Mouse (Mus musculus) limb, embryonic 11.5 days (tissue): ENCODE measurements around the gene Zfp61. TPM values are rescaled to one million over a fixed set of nuclear protein-coding genes. Genes with fewer than 3 reads are reported as not detected.

ENCODE experiments used
- ATAC-seq: fragments of 200-750 bp; cut with Nextera tagmentation; 2 replicates; pipeline ENCODE4 v1.8.0; 2017; ENCODE audit warnings: low read depth; ENCODE audit not compliant: insufficient number of reproducible peaks, low FRiP score, low TSS enrichment
- DNase-seq: peaks from one replicate; pipeline ENCODE4 v3.0.0-alpha.2; 2015; ENCODE audit warnings: low spot score
- H3K27ac ChIP-seq: fragments of 300-500 bp; sonication (generic); replicated peaks from 2 replicates; pipeline ENCODE4 v1.5.1; 2014; ENCODE audit warnings: low read depth, mild to moderate bottlenecking, low read length
- H3K27me3 ChIP-seq: fragments of 300-500 bp; sonication (generic); 2 replicates; pipeline ENCODE4 v1.6.1; 2014; ENCODE audit warnings: mild to moderate bottlenecking, low read length, mixed read lengths; ENCODE audit not compliant: control insufficient read depth, insufficient read depth
- H3K36me3 ChIP-seq: fragments of 300-500 bp; sonication (generic); 2 replicates; pipeline ENCODE4 v1.6.1; 2014; ENCODE audit warnings: mild to moderate bottlenecking, low read length, moderate library complexity, mixed read lengths; ENCODE audit not compliant: control insufficient read depth, insufficient read depth
- H3K4me1 ChIP-seq: fragments of 300-500 bp; sonication (generic); 2 replicates; pipeline ENCODE4 v1.6.1; 2014; ENCODE audit warnings: low read length, mixed read lengths; ENCODE audit not compliant: control insufficient read depth, insufficient read depth
- H3K4me2 ChIP-seq: fragments of 300-500 bp; sonication (generic); 2 replicates; pipeline ENCODE4 v1.6.1; 2014; ENCODE audit warnings: low read depth, mild to moderate bottlenecking, moderate library complexity; ENCODE audit not compliant: severe bottlenecking
- H3K4me3 ChIP-seq: fragments of 300-500 bp; sonication (generic); 2 replicates; pipeline ENCODE4 v1.5.1; 2014; ENCODE audit warnings: low read depth, low read length
- H3K9ac ChIP-seq: fragments of 300-500 bp; sonication (generic); 2 replicates; pipeline ENCODE4 v1.6.1; 2014; ENCODE audit warnings: mild to moderate bottlenecking, low read length
- H3K9me3 ChIP-seq: fragments of 300-500 bp; sonication (generic); 2 replicates; pipeline ENCODE4 v1.6.1; 2016; ENCODE audit warnings: low read length; ENCODE audit not compliant: control insufficient read depth
- WGBS: fragments of 180-500 bp; shearing (Covaris S2); extraction: QIAGEN DNeasy Blood & Tissue Kit; methylation state at CpG from one replicate; pipeline ENCODE4 v1.1.7; 2014; 5-methylcytosine and 5-hydroxymethylcytosine counted together
- polyA plus RNA-seq: library from polyadenylated mRNA; unstranded; fragments of >200 nt; fragmentation: Nextera tagmentation; extraction: Ambion mirVana; gene quantifications from 2 replicates; pipeline ENCODE4 v1.2.1, GENCODE M21; 2014

The Zfp61 gene
- polyA plus RNA-seq, 1 experiment from 2014 or later, result 51.2 TPM

DNA sequence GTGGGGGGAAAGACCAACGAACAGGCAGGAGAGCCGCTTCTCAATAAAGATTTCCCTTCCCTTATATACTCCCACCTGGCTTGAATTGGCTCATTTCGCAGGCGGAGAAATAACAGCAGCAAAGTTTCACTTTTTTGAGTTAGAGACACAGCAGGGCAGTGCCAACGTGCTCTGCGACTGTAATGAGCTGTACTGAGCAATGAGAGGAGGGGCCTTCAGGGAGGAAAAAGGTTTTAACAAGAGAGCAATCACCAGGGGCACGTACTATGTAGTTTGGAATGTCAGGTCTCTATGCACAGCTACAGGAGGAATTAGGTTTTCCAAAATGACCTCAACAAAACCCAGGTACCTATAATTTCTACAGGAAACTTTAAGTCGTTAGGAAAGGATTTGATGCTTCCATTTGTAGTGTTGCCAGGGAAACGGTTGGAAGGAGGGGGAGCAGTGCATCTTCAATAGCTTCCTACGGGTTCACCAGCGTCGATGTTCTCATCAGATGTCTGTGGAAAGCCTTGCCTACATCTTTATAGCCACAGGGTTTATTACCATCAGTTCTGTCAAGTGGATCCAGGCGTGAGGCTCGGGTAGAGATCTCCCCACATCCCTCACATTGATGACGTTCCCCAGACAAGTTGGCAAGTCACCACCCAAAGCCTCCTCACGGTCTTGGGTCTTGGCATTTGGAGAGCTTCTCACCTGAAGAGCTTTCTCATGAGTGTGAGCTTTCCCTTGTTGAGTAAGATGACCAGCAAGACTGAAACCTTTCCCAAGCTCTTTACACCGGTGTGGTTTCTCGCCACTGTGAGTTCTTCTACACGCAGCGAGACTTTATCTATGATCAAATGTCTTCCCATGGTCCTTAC lies 25.5 kb upstream of the Zfp61 start:
- Histone ChIP-seq H3K36me3 (no peaks in the 10 kb centered on the region), H3K27me3 (no peaks in the 10 kb centered on the region), H3K4me1 (no peaks in the 10 kb centered on the region), H3K9ac (peak overlapping the region; percentile 27; the same call in 1 of the 2 replicates), H3K27ac (no peak overlapping the region), H3K4me2 (peak overlapping the region; percentile 56), H3K4me3 (peak overlapping the region; percentile 26), H3K9me3 (no peaks in the 10 kb centered on the region)
- no peak for ATAC-seq
- WGBS, result 49% methylated on average over 20 of the region's 20 CpGs
- peak; percentile 27 for DNase-seq

DNA sequence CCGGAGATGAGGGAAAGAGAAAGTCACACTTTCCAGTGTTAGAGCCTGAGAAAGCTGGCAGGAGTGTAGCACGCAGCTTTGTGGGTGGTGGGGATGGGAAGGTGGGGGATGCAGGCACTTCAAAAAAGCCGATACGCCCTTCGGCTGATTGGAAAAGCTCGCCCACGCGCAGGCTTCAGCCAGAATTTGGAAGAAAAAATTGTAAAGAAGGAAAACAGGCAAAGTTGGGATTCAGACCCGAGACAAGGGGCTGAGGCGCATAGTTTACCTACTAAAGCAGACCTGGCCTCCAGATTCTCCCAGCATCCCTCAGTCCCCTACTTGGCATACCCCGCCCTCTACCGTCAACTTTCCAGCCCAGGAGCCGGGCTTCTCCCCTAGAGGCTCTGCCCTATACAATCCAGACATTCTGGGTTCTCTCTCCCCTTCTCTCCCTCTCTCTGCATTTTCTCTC lies 24.7 kb upstream of the Zfp61 start:
- Histone ChIP-seq H3K36me3 (no peaks in the 10 kb centered on the region), H3K27me3 (no peaks in the 10 kb centered on the region), H3K4me2 (peak overlapping the region; percentile 56), H3K4me3 (peak overlapping the region; percentile 26), H3K9me3 (no peaks in the 10 kb centered on the region), H3K27ac (no peak overlapping the region), H3K9ac (peak overlapping the region; percentile 27; the same call in 1 of the 2 replicates), H3K4me1 (no peaks in the 10 kb centered on the region)
- peak; percentile 65 for DNase-seq
- WGBS, result 9% methylated on average over 13 of the region's 13 CpGs
- peak; percentile 75; the same call in 1 of the 2 replicates for ATAC-seq

DNA sequence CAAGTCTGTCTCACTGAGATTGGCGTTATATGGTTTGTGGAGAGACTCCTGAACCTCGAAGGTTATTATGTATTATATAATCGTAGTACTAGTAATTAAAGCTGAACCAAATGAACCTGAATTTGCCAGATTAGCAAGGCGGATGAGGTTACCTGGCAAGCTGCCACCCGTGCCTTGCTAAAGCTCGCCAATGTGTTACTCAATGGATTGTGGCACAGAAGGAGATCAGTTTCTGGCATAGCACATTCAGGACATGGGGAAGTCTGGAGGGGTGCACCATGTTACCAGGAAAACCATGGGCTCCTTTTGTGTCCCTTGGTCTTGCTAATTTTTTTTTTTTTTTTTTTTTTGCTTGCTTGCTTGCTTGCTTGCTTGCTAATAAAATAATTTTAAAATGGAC lies 24.2 kb upstream of the Zfp61 start:
- H3K27me3 ChIP-seq, result no peaks in the 10 kb centered on the region
- DNase-seq, result no peak
- no peaks in the 10 kb centered on the region for H3K4me1 ChIP-seq
- WGBS, result 94% methylated on average over 6 of the region's 6 CpGs
- no peaks in the 10 kb centered on the region for H3K9me3 ChIP-seq
- H3K4me2 ChIP-seq, result peak overlapping the region; percentile 56
- no peaks in the 10 kb centered on the region for H3K36me3 ChIP-seq
- no peak overlapping the region for H3K4me3 ChIP-seq
- no peak overlapping the region for H3K9ac ChIP-seq
- no peak overlapping the region for H3K27ac ChIP-seq
- no peak for ATAC-seq

DNA sequence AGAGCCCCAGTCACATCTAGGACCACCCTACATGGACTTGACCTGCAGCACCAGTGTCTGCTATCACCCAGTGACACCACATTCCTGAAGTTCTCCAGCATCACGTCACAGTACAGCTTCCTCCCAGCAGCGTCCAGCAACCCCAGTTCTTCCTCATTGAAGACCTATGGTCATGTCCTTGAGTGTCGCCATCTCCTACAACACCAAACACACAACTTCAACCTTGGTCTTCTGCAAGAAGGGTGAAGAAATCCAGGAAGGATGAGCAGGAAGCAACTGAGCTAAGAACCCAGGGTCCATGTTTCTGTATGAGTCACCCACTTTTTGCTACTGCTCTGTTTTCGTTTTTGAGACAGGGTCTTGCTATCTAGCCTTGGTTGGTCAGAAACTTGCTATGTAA lies 21.6 kb upstream of the Zfp61 start:
- 76% methylated on average over 4 of the region's 4 CpGs for WGBS

DNA sequence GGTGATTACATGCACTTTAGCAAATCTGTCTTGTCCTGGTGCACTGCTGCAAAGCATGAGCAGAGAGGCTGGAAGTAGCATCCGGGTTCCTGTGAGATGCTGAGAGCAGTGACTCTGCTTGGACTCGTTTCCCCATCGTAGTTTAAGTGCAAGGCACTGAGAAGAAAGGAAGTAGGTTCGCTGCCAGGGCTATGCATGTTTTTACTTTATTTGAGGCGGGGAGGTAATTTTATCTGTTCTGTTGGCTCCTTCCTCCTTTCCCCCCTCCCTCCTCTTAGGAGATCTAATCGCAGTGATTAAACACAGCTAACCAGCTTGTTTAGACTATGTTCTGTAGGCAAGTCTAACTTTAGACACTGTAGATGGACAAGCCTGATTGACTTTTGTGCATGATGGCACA lies 17.9 kb upstream of the Zfp61 start:
- Histone ChIP-seq H3K9ac (no peak overlapping the region), H3K4me1 (peaks cover 6% of the 10 kb centered on the region; the same call in 1 of the 2 replicates), H3K9me3 (no peaks in the 10 kb centered on the region), H3K36me3 (no peaks in the 10 kb centered on the region), H3K27me3 (no peaks in the 10 kb centered on the region), H3K4me2 (no peak overlapping the region), H3K4me3 (no peak overlapping the region), H3K27ac (no peak overlapping the region)
- DNase-seq, result no peak
- ATAC-seq, result no peak
- 68% methylated on average over 6 of the region's 6 CpGs for WGBS

More for the DNA sequence above, 21.6 kb upstream of the Zfp61 start:
- H3K9me3 ChIP-seq, result no peaks in the 10 kb centered on the region
- H3K36me3 ChIP-seq, result no peaks in the 10 kb centered on the region
- no peaks in the 10 kb centered on the region for H3K4me1 ChIP-seq
- no peak overlapping the region for H3K4me3 ChIP-seq
- H3K27ac ChIP-seq, result no peak overlapping the region
- no peak overlapping the region for H3K4me2 ChIP-seq
- H3K9ac ChIP-seq, result no peak overlapping the region
- no peak for DNase-seq
- no peak for ATAC-seq
- H3K27me3 ChIP-seq, result no peaks in the 10 kb centered on the region

DNA sequence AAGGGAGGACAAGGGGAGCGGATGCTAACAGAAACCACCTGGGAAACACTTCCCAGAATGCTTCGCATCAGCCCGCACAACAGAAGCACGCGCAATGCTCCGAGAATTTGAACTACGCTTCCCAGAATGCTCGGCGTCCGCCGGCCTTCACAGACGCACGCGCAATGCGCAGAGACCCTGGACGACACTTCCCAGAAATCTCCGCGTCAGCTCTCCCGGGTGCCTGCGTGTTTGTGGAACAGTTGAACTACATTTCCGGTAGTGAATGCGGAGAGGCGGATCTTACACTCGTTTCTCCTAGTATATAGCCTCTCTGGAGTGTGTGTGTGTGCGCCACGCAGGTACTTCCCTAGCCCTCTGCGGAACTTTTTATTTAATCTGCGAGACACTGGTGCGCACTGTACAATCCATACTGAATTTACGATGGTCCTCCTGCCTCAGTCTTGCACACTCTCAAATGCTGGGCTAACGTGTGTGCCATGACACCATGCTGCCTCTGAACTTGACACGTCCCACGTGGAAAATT lies 15.6 kb upstream of the Zfp61 start, which contains the start of gene Zfp94:
Gene Zfp94, minus strand, starts transcription at position 100 of the 526 bp plus-strand sequence.
- H3K27ac ChIP-seq, result peak within 1 kb of the TSS; percentile 39; the same call in 1 of the 2 replicates
- WGBS, result 1% methylated on average over 33 of the region's 33 CpGs
- H3K4me1 ChIP-seq, result peaks cover 6% of the 10 kb centered on the region; the same call in 1 of the 2 replicates
- peak within 1 kb of the TSS; percentile 81 for H3K9ac ChIP-seq
- H3K4me2 ChIP-seq, result peak within 1 kb of the TSS; percentile 85
- no peaks in the 10 kb centered on the region for H3K9me3 ChIP-seq
- H3K36me3 ChIP-seq, result no peaks in the 10 kb centered on the region
- DNase-seq (peak; percentile 95), ATAC-seq (peak; percentile 94)
- no peaks in the 10 kb centered on the region for H3K27me3 ChIP-seq
- H3K4me3 ChIP-seq, result peak within 1 kb of the TSS; percentile 62

DNA sequence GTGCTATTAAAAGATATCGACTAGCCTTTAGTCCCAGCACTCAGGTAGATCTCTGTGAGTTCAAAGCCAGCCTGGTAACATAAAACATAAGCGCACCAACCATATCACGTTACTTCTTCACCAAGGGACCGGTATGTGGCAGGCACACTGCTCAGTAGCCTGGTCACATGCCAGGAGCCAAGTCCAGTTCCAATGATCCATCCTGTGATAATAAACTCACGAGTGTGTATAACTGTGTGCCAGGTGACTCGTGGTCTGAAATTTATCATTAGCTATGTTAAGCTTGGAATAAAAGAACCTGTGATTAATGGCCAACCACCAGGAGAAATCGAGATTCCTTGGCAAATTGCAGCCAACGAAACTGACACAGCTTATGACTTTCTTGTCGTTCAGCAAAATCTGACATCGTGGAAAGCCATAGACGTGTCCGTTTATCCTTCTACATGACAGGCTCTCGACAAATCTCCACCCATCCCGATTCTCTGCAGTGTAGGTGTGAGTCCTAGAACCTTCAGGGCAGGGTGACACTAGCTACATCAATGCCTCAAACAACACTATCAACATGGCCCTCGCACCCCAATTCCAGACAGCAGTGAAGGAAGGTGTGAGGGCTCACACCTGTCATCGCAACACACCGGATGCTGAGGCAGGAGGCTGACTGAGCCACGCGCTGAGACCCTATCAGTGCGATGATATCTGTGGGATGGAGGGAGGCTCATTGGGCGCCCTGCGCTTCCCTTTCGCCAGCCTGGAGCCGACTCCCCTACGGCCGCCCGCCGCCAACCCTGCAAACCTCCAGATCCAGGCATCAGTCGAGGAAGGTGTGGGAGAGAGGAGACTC lies 14.9 kb upstream of the Zfp61 start:
- Histone ChIP-seq H3K27ac (0 out of 2 replicates have a peak overlapping the region, but pooled peaks have one; percentile 39), H3K4me3 (peak overlapping the region; percentile 62), H3K4me1 (peaks cover 6% of the 10 kb centered on the region; the same call in 1 of the 2 replicates), H3K4me2 (peak overlapping the region; percentile 85), H3K36me3 (0 out of 2 replicates have a peak, but pooled peaks cover 2% of the 10 kb centered on the region), H3K27me3 (no peaks in the 10 kb centered on the region), H3K9ac (peak overlapping the region; percentile 81), H3K9me3 (no peaks in the 10 kb centered on the region)
- ATAC-seq (peak; percentile 36; the same call in 1 of the 2 replicates), DNase-seq (no peak)
- 33% methylated on average over 29 of the region's 29 CpGs for WGBS
